Mouse (Mus musculus) heart, adult 10 weeks (tissue): ENCODE data around the gene Fetub. TPM values are rescaled to one million over a fixed set of nuclear protein-coding genes. Genes with fewer than 3 reads are reported as not detected.

ENCODE experiments used
- polyA plus RNA-seq: library from polyadenylated mRNA; stranded (reverse); fragments of 350-450 nt; fragmentation: Illumina TruSeq; extraction: RNeasy Lipid Tissue Mini Kit (QIAGEN cat#74804); gene quantifications from one replicate; pipeline ENCODE4 v1.2.3, GENCODE M21; 2014; ENCODE audit warnings: low read depth, low replicate concordance

The Fetub gene
- polyA plus RNA-seq: 0.73 TPM

GRCm38 (mm10) chr16:22918034-22918433 is at the start of gene Fetub:
Gene Fetub, plus strand, starts transcription at chr16:22918334.

GRCm38 (mm10) chr16:22890683-22891510 is 27.2 kb upstream of the Fetub start, which contains the start of gene Ahsg:
Gene Ahsg, plus strand, starts transcription at chr16:22891277.

DNA sequence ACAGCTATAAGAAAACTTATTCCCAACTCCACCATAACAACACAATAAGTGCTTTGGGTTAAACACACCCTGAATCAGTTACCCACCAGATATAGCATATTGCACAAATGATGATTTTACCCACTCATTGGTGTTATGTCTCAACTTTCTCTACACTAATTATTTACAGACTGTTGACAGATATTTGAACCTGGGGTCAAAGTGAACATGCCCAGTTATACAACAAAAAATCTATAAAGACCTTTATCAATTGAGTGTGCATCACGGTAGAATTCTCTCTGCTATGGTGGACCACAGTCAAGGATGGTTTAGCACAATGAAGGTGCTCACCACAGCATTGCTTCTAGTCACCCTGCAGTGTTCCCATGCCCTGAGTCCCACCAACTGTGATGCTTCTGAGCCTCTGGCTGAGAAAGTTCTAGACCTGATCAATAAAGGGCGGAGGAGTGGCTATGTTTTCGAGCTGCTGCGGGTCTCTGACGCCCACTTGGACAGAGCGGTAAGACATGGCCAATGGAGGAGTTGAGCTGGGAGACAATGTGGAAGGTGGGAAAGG is 32.8 kb downstream of the Fetub start, which contains the start of gene Hrg:
TSS of gene Hrg (plus strand) at position 233 of the 556 bp plus-strand sequence.

Other genes with a start within 250 kb of the Fetub start
- not detected for gene Crygs, start 106.8 kb upstream of the Fetub start, polyA plus RNA-seq
- gene Tbccd1, start 60.7 kb upstream of the Fetub start, polyA plus RNA-seq: 11.7 TPM
- gene Dnajb11, start 60.5 kb upstream of the Fetub start, polyA plus RNA-seq: 53.6 TPM
- 21.7 TPM for gene Ahsg, start 27.1 kb upstream of the Fetub start, polyA plus RNA-seq
- 0.26 TPM for gene Hrg, start 32.7 kb downstream of the Fetub start, polyA plus RNA-seq
- gene Kng2, start 111.1 kb downstream of the Fetub start, polyA plus RNA-seq: 0.71 TPM
- gene Kng1, start 139.5 kb downstream of the Fetub start, polyA plus RNA-seq: 1.0 TPM
- gene Eif4a2, start 189.1 kb downstream of the Fetub start, polyA plus RNA-seq: 686 TPM
- gene Rfc4, start 209.4 kb downstream of the Fetub start, polyA plus RNA-seq: 12.4 TPM
- gene Adipoq, start 228.2 kb downstream of the Fetub start, polyA plus RNA-seq: 21.3 TPM